Mouse (Mus musculus) urinary bladder, postnatal 36 days (tissue): ENCODE results near the gene Crip1.

ENCODE experiments used
- DNase-seq, 2 experiments: peaks; one replicate each; pipeline ENCODE4 v3.0.0; 2022; ENCODE audit warnings: low spot score in 2 of 2, mixed read lengths in 1 of 2

Crip1 gene

GRCm38 (mm10) chr12:113146112-113147057 is at the start of gene Crip1:
Gene Crip1, plus strand, starts transcription at chr12:113146316.
- DNase-seq = peak; percentile 82 to 87

GRCm38 (mm10) chr12:113097040-113097439 is 49.1 kb upstream of the Crip1 start:
- no peak for DNase-seq

DNA sequence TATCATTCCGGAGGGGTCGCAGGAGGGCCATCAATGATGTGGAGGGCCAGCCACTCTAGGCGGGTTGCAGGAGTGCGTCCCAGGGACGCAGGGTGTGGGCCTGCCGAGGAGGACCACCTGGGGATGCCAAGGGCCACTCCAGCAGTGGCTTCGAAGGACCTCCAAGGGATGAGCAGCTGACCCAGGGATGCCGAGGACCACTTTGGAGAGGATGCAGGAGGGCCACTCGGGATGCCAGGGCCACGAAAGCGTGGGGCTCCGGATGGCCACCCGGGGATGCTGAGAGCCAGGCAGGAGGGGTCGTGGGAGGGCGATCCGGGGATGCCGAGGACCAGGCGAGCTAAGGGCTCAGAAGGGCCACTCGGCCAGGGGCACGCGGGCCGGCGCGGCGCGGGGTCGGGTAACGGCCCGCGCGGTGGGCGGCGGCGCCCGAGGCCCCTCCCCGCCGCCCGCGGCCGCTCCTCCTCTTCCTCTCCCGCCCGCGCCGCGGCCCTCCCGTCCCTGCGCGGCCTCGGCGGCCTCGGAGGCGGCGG is 48.3 kb upstream of the Crip1 start, which contains the start of gene Mta1:
TSS of gene Mta1 (plus strand) at position 530 of the 533 bp plus-strand sequence.
- no peak for DNase-seq

DNA sequence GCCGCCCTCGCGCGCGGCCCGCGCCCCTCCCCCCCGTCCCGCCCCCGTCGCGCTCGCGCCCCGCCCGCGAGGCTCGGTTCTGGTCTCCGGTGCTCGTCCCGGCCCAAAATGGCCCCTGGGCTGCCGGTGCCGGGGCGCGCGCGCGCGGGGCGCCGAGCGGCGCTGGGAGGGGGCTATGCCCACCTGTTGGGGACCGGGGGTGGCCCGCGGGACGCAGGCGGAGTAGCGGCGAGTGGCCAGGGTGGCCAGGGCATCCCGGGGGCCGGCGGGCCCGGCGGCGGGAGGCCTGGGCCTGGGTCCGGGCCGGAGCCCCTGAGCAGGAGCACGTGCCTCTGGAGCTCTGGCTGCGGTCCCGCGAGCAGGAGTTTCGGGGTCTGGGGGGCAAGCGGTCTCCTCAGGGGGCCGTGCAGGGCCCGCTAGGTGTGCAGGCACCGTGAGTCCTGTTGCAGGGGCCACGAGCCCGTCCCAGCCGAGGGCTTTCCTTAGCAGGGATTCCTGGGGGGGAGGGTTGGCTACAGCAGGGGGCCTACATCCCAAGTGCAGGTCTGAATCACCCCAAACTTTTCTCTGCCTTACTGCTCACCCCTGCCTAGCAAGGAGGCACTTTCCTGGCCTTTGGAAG is 47.5 kb upstream of the Crip1 start:
- DNase-seq = no peak

DNA sequence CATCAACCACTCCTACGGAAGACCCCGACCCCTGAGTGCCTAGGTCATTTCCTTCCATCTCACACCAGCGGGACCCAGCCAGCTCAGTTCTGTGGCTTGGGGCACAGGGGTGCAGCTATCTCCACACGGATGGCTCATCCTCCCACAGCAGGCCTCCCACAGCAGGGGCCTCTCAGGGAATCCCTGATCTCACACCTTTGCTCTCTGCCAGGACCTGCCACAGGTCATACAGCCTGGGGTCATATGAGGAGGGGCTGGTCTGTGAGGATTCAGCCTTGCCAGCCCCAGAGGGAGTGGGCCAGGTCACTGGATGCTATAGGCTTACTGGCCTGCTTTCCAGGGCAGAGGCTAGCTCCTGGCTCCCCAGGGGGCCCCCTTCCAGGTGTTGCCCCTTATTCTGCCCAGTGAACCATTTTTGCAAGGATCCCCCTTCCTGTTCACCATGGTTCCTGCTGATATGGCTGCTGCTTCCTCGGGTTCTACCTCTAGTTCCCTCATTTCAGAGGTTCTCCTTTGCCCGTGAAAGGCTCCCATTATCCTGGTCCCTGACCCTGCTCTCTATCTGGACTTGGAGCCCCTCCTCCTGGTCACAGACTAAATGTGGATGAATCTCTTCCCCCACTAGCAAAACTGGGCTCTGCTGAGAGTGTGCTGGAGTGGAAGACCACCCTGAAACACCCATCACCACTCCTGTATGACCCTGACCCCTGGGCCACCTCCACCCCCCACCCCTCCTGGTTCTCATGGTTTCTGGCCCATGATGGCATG is 46.5 kb upstream of the Crip1 start:
- DNase-seq = no peak

DNA sequence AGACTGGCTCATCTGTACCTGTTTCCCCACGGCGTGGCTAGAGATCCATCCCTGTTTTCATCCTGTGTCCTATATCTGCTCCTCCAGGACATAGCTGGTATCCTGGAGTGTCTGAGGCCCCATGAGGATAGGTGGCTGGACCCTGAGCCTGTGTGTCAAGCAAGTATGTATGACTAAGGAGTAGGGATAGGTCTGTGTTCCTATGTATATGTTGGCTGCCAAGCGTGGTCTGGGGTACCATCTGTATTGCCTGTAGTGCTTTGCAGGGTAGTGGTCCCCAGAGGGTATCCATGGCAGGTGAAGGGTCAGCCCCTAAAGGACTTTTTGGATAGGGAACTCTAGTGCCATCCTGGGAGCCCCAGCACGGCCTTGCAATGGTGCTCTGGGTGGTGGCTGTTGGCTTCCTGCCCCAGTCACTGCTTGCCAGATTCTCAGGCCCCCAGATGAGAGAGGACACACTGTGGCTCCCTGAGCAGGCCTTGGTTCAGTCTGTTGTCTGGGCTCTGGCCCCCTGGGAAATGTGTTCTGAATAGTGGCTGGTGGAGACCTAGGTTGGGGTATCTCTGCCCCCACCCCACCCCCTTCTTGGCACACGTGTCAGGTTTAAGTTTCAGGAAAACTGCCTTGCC is 45.6 kb upstream of the Crip1 start:
- DNase-seq = peak in 1 of 2 experiments; percentile 48

- DNase-seq = no peak
These were observed 44.7 kb upstream of the Crip1 start for GRCm38 (mm10) chr12:113101251-113101960.

GRCm38 (mm10) chr12:113102461-113102860 is 43.7 kb upstream of the Crip1 start:
- peak in 1 of 2 experiments; percentile 54 for DNase-seq

DNA sequence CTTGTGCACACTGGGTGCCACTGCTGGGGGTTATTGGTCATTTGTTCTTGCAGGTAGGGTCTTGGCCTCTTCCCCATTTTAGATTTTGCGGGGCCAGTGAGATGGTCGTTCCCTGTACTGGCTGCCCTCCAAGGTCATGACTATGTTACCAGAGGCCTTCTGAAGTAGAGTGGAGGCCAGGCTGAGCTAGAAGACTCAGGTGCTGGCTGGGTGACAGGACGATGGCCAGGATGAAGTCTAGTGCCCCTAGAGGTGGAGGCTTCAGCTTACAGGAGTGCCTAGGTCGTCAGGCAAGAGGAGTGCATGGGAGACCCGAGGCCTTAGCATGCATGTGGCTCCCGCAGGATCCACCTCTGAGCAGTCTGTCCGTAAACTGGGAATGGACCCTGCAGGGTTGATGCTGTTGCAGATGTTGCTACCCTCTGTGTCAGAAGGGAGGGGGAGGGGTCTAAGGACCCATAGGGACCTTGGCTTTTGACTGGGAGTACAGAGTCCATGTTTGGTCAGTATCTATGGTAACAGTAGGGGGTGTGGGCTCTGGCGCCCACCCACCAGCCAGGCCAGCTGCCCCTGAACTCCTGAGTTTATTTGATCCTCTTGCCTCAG is 42.2 kb upstream of the Crip1 start:
- no peak for DNase-seq

GRCm38 (mm10) chr12:113106386-113106785 is 39.7 kb upstream of the Crip1 start:
- peak in 1 of 2 experiments; percentile 44 for DNase-seq

DNA sequence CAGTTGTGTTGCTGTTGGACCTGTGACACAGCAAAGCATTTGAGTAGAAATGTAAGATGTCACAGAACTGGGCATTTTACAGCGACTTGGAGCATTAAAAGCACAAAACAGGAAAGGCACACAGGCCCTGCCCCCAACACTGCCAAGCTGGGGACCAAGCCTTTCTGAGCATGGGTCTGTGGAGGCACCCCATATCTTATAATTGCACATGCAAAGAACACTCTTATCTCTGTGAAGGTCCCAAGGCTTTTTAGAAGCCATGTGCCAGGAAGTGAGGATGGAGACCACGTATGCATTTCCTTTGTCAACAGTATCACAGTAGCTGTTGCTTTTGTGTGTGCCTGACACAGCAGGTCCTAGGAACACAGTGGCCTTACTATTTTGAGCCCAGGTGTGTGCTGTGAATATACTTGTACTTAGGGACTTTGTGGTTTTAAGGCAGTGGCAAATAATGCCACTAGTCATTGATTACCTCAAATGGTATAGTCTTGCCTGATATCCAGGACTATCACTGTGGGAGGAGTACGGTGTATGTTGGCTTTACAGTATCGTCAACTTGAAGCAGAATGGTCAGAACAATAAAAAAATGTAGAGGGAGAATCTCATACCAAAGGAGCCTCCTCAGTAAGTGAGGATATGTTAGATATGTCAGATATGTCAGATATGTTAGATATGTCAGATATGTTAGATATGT is 38.5 kb upstream of the Crip1 start:
- no peak for DNase-seq

DNA sequence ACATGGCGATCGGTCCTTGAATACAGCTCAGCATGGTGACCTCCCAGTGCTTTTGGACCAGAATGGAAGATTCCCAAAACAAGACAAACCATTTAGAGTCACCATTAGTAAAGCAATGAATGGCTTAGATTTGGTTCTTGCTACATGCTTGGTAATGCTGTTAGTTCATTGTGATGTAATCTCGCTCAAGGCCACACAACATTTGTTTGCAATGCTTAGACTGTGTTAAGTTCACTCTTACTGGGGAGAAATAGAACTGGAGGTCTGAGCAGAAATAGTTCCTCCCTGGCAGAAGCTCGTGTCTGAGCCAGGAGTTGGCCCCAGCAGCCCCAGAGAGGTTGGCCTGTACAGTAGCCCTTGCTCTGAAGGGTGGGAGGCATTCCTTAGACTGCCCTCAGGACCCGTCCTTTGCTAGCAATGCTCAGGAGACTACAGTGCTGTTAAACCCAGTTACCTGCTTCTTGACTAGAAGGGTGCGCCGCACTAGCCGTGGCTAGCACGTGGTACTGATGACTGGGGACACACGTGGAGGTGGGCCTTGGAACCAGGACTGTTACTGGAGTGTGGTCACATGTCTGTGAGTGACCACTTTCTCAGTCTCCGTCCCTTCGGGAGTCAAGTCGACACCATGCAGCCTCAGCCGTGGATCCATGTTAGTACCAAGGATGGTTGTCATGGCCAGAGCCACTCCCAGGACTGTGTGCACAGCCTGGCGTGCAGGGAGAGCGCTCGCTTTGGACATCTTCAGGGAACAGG is 37.4 kb upstream of the Crip1 start:
- no peak for DNase-seq

- no peak for DNase-seq
These were observed 36.3 kb upstream of the Crip1 start for GRCm38 (mm10) chr12:113109801-113110200.

- DNase-seq = no peak
These were observed 32.0 kb upstream of the Crip1 start for GRCm38 (mm10) chr12:113114141-113114540.

DNA sequence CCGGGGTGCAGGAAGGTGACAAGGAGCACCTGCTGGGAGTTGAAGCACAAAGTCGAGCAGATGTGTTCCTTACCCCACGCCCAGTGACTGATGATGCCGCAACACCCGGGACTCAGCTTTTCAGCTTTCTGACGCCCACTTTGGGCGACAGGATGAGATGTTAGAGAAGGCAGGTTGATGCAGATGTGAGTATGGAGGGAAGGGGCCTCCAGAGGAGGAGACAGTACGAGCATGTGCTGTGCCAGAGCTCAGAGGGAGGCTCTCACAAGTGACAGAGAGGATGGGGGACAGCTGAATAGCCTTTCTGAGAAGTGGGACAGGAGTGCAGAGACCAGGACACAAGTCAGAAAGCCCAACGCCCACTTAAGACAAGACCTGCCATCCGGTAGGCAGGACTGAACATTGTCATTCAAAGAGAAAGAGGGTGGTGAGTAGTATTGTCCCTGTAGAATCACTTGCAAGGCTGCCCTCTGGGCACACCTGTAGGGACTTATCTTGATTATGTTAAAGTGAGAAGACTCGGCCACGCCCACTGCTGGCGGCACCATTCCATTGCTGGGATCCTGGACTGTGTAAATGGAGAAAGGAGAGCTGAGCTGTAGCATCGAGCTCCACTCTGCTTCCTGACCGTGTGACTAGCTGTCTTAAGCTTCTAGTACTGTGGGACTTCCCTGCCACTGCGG is 31.1 kb upstream of the Crip1 start:
- DNase-seq = no peak

GRCm38 (mm10) chr12:113119516-113120410 is 26.4 kb upstream of the Crip1 start:
- peak; percentile 72 to 79 for DNase-seq

GRCm38 (mm10) chr12:113124726-113125125 is 21.4 kb upstream of the Crip1 start:
- DNase-seq = no peak
